In genomic region chr1:181800667-181801066, GRCm38 (mm10) we compare ENCODE assay signal across 22 mouse cellular contexts. TPM values are rescaled to one million over a fixed set of nuclear protein-coding genes. Genes with fewer than 3 reads are reported as not detected.
DNase-seq lines count a peak whose midpoint lies in the region; ATAC-seq and TF ChIP-seq lines count a peak whose summit lies in the region.
"Had no signal": no experiment of that assay in that cellular context is flagged by ENCODE, and none has a peak within 500 bp of the region (broad histone marks: within the 10 kb centered on the region; RNA-seq: fewer than 3 reads in every experiment).

No protein-coding gene starts in this region.

- H3K27ac ChIP-seq in lung, embryonic 14.5 days (ENCODE audit: low read depth), result no peak overlapping the region
- H3K27ac ChIP-seq: forebrain, embryonic 10.5 days; forebrain, embryonic 13.5 days; heart, adult 2 months; heart, embryonic 10.5 days; heart, embryonic 13.5 days; hindbrain, embryonic 12.5 days; hindbrain, embryonic 15.5 days had no signal

- intact Hi-C loops in heart, postnatal 36 days (cut with DNase I), result no loop called here

- no peak overlapping the region for H3K4me2 ChIP-seq in lung, embryonic 14.5 days
- H3K4me2 ChIP-seq: forebrain, embryonic 13.5 days; heart, embryonic 13.5 days; hindbrain, embryonic 12.5 days; hindbrain, embryonic 15.5 days had no signal

- H3K9me3 ChIP-seq in lung, embryonic 14.5 days (ENCODE audit: low read depth, low read length), result no peaks in the 10 kb centered on the region
- H3K9me3 ChIP-seq: forebrain, embryonic 10.5 days; forebrain, embryonic 13.5 days; heart, embryonic 10.5 days; heart, embryonic 13.5 days; hindbrain, embryonic 12.5 days; hindbrain, embryonic 15.5 days had no signal

- H3K4me1 ChIP-seq in lung, embryonic 14.5 days (ENCODE audit: insufficient read depth), result no peaks in the 10 kb centered on the region
- no peaks in the 10 kb centered on the region for H3K4me1 ChIP-seq in lung, adult 2 months (ENCODE audit: control insufficient read depth, insufficient read depth, low read length)
- H3K4me1 ChIP-seq: forebrain, embryonic 10.5 days; forebrain, embryonic 13.5 days; heart, embryonic 10.5 days; heart, embryonic 13.5 days; hindbrain, embryonic 12.5 days; hindbrain, embryonic 15.5 days had no signal

- 59% methylated on average over 4 of the region's 4 CpGs for WGBS in lung, embryonic 14.5 days
- WGBS in lung, adult 2 months, result 71% methylated on average over 4 of the region's 4 CpGs

- no peak for TF ChIP-seq POLR2A in lung, adult 2 months (IDR thresholded peaks at IDR 0.05; ENCODE audit: borderline replicate concordance, extremely low read depth, low read depth, low read length)

- H3K9ac ChIP-seq in lung, embryonic 14.5 days, result no peak overlapping the region
- H3K9ac ChIP-seq: forebrain, embryonic 13.5 days; heart, embryonic 13.5 days; hindbrain, embryonic 12.5 days; hindbrain, embryonic 15.5 days had no signal

- ATAC-seq in lung, embryonic 14.5 days (ENCODE audit: insufficient read depth), result peak; percentile 62; the same call in 1 of the 2 replicates
- ATAC-seq: CD4-positive, CD25-positive, alpha-beta regulatory T cell, adult 4 months; forebrain, embryonic 13.5 days; forebrain, embryonic 16.5 days had no signal

- H3K36me3 ChIP-seq in lung, embryonic 14.5 days (ENCODE audit: insufficient read depth), result no peaks in the 10 kb centered on the region
- H3K36me3 ChIP-seq: forebrain, embryonic 10.5 days; heart, embryonic 10.5 days; heart, embryonic 13.5 days; hindbrain, embryonic 12.5 days; hindbrain, embryonic 15.5 days had no signal

- TF ChIP-seq CTCF in lung, embryonic 14.5 days (IDR thresholded peaks at IDR 0.05; ENCODE audit: low read depth), result no peak
- TF ChIP-seq CTCF in lung, adult 2 months (IDR thresholded peaks at IDR 0.05; ENCODE audit: insufficient read depth, low read length), result no peak

- no peak overlapping the region for H3K4me3 ChIP-seq in lung, embryonic 14.5 days (ENCODE audit: low read depth, low read length)
- no peak overlapping the region for H3K4me3 ChIP-seq in lung, adult 2 months (replicated peaks; ENCODE audit: extremely low read depth, low read depth, low read length)
- H3K4me3 ChIP-seq: forebrain, embryonic 10.5 days; forebrain, embryonic 13.5 days; heart, adult 2 months; heart, embryonic 10.5 days; heart, embryonic 13.5 days; hindbrain, embryonic 12.5 days; hindbrain, embryonic 15.5 days had no signal

- peak; percentile 53 for DNase-seq in heart, adult 11 months
- DNase-seq in heart, postnatal 36 days, result no peak
- peak; percentile 34 for DNase-seq in lung, embryonic 14.5 days
- no peak for DNase-seq in lung, adult 2 months
- peak; percentile 43 for DNase-seq in lung, postnatal 10 days
- DNase-seq in lung, postnatal 36 days, result no peak
- DNase-seq: adrenal gland, adult 2 months; adrenal gland, postnatal 14 days; cerebellum, adult 11 months; cerebellum, adult 2 months; cerebellum, adult 9-11 months; gastrocnemius, postnatal 25 days; heart, adult 2 months; heart, postnatal 14 days had no signal

- no peaks in the 10 kb centered on the region for H3K27me3 ChIP-seq in lung, embryonic 14.5 days (ENCODE audit: insufficient read depth, low read length)
- H3K27me3 ChIP-seq: forebrain, embryonic 13.5 days; heart, embryonic 13.5 days; hindbrain, embryonic 12.5 days; hindbrain, embryonic 15.5 days had no signal

RNA-seq across cellular contexts. Expression of gene Lbr, which starts 42.2 kb away (rescaled TPM):
- 10 to 100 TPM; 24.5 to 27.8 TPM for total RNA-seq in heart, postnatal 36 days (2021)
- polyA plus RNA-seq in lung, embryonic 14.5 days (2014; fragmentation: Nextera tagmentation; extraction: Ambion mirVana), result 137 and 141 TPM in 2 replicates
- polyA plus RNA-seq in lung, adult 2 months (2012; rRNA removed), result 24.3 and 30.0 TPM in 2 replicates

Comparison
In these comparisons a context has a peak if more than half of its experiments do, and no peak if none do; other contexts are left out.
1. DNase-seq: peak in heart, adult 11 months (single experiment), lung, embryonic 14.5 days (single experiment) and lung, postnatal 10 days (single experiment); none in heart, postnatal 36 days (0 of 2), lung, adult 2 months (single experiment) and lung, postnatal 36 days (single experiment).